Mouse (Mus musculus) heart, embryonic 13.5 days (tissue): ENCODE data around the gene Ces1d. TPM values are rescaled to one million over a fixed set of nuclear protein-coding genes. Genes with fewer than 3 reads are reported as not detected.
"Not testable (repeated sequence)": the region's sequence is repeated elsewhere in the genome, so short reads cannot be mapped to it uniquely, and the experiment has no call there.

Source experiments
- ATAC-seq: fragments of 200-750 bp; cut with Nextera tagmentation; 2 replicates; pipeline ENCODE4 v1.8.0; 2017; ENCODE audit warnings: moderate TSS enrichment; ENCODE audit not compliant: insufficient number of reproducible peaks, low FRiP score, low TSS enrichment; ENCODE audit errors: extremely low read depth
- H3K27ac ChIP-seq: fragments of 300-500 bp; sonication (generic); replicated peaks from 2 replicates; pipeline ENCODE4 v1.5.1; 2015; ENCODE audit warnings: moderate library complexity, mild to moderate bottlenecking, inconsistent platforms
- H3K27me3 ChIP-seq: fragments of 300-500 bp; sonication (generic); replicated peaks from 2 replicates; pipeline ENCODE4 v1.6.1; 2015; ENCODE audit warnings: mild to moderate bottlenecking, inconsistent platforms
- H3K36me3 ChIP-seq: fragments of 300-500 bp; sonication (generic); 2 replicates; pipeline ENCODE4 v1.6.1; 2015; ENCODE audit warnings: mild to moderate bottlenecking, inconsistent platforms
- H3K4me1 ChIP-seq: fragments of 300-500 bp; sonication (generic); 2 replicates; pipeline ENCODE4 v1.6.1; 2015; ENCODE audit warnings: inconsistent platforms
- H3K4me2 ChIP-seq: fragments of 300-500 bp; sonication (generic); 2 replicates; pipeline ENCODE4 v1.6.1; 2015; ENCODE audit warnings: inconsistent platforms, mild to moderate bottlenecking, moderate library complexity
- H3K4me3 ChIP-seq: fragments of 300-500 bp; sonication (generic); 2 replicates; pipeline ENCODE4 v1.5.1; 2015; ENCODE audit warnings: moderate library complexity, mild to moderate bottlenecking, inconsistent platforms
- H3K9ac ChIP-seq: fragments of 300-500 bp; sonication (generic); 2 replicates; pipeline ENCODE4 v1.6.1; 2015; ENCODE audit warnings: inconsistent platforms, mild to moderate bottlenecking, moderate library complexity
- H3K9me3 ChIP-seq: fragments of 300-500 bp; sonication (generic); 2 replicates; pipeline ENCODE4 v1.6.1; 2016; ENCODE audit warnings: inconsistent platforms
- WGBS: fragments of 180-500 bp; shearing (Covaris S2); methylation state at CpG from one replicate; pipeline ENCODE4 v1.1.7; 2015; ENCODE audit warnings: mixed read lengths; 5-methylcytosine and 5-hydroxymethylcytosine counted together
- polyA plus RNA-seq: library from polyadenylated mRNA; unstranded; fragments of >200 nt; fragmentation: Nextera tagmentation; extraction: Ambion mirVana; gene quantifications from 2 replicates; pipeline ENCODE4 v1.2.1, GENCODE M21; 2015

Ces1d gene
- polyA plus RNA-seq, result 0.78 and 1.6 TPM in 2 replicates

DNA sequence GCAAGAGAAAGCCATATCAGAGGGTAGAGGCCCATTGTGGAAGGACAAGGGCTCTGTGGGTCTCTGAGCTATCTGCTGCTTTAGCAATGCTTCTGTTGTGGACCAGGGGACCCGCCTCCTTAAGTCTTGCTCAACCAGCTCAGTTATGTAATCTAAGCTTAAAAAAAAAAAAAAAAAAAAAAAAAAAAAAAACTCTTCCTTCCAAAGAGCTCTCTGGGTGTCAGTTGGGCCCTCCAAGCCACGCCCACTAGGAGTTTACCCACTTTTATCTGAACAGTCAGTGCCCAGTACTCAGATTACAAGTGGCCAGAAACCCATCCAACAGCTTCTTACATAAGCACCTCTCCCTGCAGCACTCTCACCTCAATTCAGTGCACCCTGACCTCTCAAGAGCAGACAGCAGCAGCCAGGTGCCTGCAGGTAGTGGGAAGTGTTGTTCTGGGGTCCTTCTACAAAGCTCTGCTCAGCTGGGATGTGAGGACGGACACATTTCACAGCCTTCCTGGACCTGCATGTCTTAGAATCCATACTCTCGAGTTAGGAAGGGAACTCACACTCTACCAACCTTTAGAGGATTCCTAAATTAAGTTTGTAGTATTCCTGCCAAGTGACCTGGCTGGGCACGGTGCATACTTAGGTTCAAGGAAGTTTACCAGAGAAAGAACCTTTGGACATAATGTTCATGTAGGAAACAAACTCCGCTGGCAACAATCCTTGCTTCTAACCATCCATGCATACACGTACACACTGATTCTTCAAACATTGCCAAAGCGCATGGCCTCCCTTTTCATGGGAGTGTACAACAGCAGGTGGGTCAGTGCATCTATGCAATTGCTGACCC is at the start of gene Ces1d:
Ces1d (minus strand) TSS at position 154 of the 841 bp plus-strand sequence.
- no peak within 1 kb of the TSS for H3K27ac ChIP-seq
- no peak within 1 kb of the TSS for H3K9ac ChIP-seq
- no peaks in the 10 kb centered on the region for H3K4me1 ChIP-seq
- no peaks in the 10 kb centered on the region for H3K36me3 ChIP-seq
- no peaks in the 10 kb centered on the region for H3K27me3 ChIP-seq
- no peaks in the 10 kb centered on the region for H3K9me3 ChIP-seq
- 74% methylated on average over 8 of the region's 8 CpGs for WGBS
- no peak within 1 kb of the TSS for H3K4me3 ChIP-seq
- H3K4me2 ChIP-seq, result no peak within 1 kb of the TSS
- no peak for ATAC-seq

- Histone ChIP-seq H3K27ac (no peak overlapping the region), H3K4me3 (no peak overlapping the region), H3K36me3 (no peaks in the 10 kb centered on the region), H3K27me3 (no peaks in the 10 kb centered on the region), H3K9ac (no peak overlapping the region), H3K9me3 (no peaks in the 10 kb centered on the region), H3K4me1 (no peaks in the 10 kb centered on the region), H3K4me2 (no peak overlapping the region)
- ATAC-seq, result no peak
- WGBS, result 64% methylated on average over 2 of the region's 2 CpGs
These were observed 48.4 kb upstream of the Ces1d start for GRCm38 (mm10) chr8:93246057-93246456.

GRCm38 (mm10) chr8:93239884-93240283 is 42.2 kb upstream of the Ces1d start:
- no peak overlapping the region for H3K9ac ChIP-seq
- H3K4me1 ChIP-seq, result no peaks in the 10 kb centered on the region
- no peaks in the 10 kb centered on the region for H3K27me3 ChIP-seq
- H3K4me3 ChIP-seq, result no peak overlapping the region
- no peaks in the 10 kb centered on the region; the same call in 1 of the 2 replicates for H3K9me3 ChIP-seq
- H3K36me3 ChIP-seq, result no peaks in the 10 kb centered on the region
- H3K27ac ChIP-seq, result no peak overlapping the region
- H3K4me2 ChIP-seq, result no peak overlapping the region
- ATAC-seq, result no peak

DNA sequence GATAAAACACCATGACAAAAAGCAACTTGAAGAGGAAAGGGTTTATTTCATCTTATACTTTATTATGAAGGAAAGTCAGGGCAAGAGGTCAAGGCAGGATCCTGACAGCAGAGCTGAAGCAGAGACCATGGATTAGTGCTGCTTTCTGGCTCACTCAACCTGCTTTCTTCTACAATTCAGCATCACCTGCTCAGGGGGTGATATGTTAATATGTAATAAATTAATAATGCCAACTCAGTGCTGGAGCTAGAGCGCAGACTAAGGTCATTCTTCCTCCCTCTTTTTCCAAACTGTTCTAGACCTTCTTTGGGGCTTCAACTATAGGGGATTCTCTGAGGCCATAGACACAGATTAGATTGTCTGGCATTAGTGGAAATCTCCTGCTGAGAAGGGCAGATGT is 38.0 kb upstream of the Ces1d start:
- H3K27me3 ChIP-seq, result no peaks in the 10 kb centered on the region
- no peak overlapping the region for H3K4me3 ChIP-seq
- no peak for ATAC-seq
- no peaks in the 10 kb centered on the region; the same call in 1 of the 2 replicates for H3K9me3 ChIP-seq
- H3K36me3 ChIP-seq, result no peaks in the 10 kb centered on the region
- H3K4me1 ChIP-seq, result no peaks in the 10 kb centered on the region
- no peak overlapping the region for H3K27ac ChIP-seq
- 80% methylated on average over 1 of the region's 1 CpGs for WGBS
- no peak overlapping the region for H3K4me2 ChIP-seq
- no peak overlapping the region for H3K9ac ChIP-seq

GRCm38 (mm10) chr8:93234706-93235105 is 37.1 kb upstream of the Ces1d start:
- ATAC-seq, result no peak
- Histone ChIP-seq H3K4me1 (no peaks in the 10 kb centered on the region), H3K9me3 (no peaks in the 10 kb centered on the region), H3K4me2 (no peak overlapping the region), H3K27me3 (no peaks in the 10 kb centered on the region), H3K27ac (no peak overlapping the region), H3K36me3 (no peaks in the 10 kb centered on the region), H3K4me3 (no peak overlapping the region), H3K9ac (no peak overlapping the region)
- 75% methylated on average over 1 of the region's 1 CpGs for WGBS

- H3K27ac ChIP-seq, result no peak overlapping the region
- ATAC-seq, result no peak
- H3K36me3 ChIP-seq, result no peaks in the 10 kb centered on the region
- no peaks in the 10 kb centered on the region for H3K9me3 ChIP-seq
- no peak overlapping the region for H3K9ac ChIP-seq
- WGBS, result 77% methylated on average over 6 of the region's 6 CpGs
- no peaks in the 10 kb centered on the region for H3K27me3 ChIP-seq
- no peaks in the 10 kb centered on the region for H3K4me1 ChIP-seq
- H3K4me2 ChIP-seq, result no peak overlapping the region
- no peak overlapping the region for H3K4me3 ChIP-seq
These were observed 36.4 kb upstream of the Ces1d start for GRCm38 (mm10) chr8:93234068-93234467.

GRCm38 (mm10) chr8:93229446-93229845 is 31.8 kb upstream of the Ces1d start, which contains the start of gene Ces1e:
Ces1e (minus strand) TSS chr8:93229619.
- no peaks in the 10 kb centered on the region for H3K9me3 ChIP-seq
- no peaks in the 10 kb centered on the region for H3K4me1 ChIP-seq
- no peak within 1 kb of the TSS for H3K4me2 ChIP-seq
- no peak within 1 kb of the TSS for H3K9ac ChIP-seq
- H3K27ac ChIP-seq, result no peak within 1 kb of the TSS
- no peak for ATAC-seq
- no peak within 1 kb of the TSS for H3K4me3 ChIP-seq
- no peaks in the 10 kb centered on the region for H3K36me3 ChIP-seq
- no peaks in the 10 kb centered on the region for H3K27me3 ChIP-seq

GRCm38 (mm10) chr8:93228673-93229370 is 31.2 kb upstream of the Ces1d start:
- no peak overlapping the region for H3K27ac ChIP-seq
- H3K27me3 ChIP-seq, result no peaks in the 10 kb centered on the region
- 56% methylated on average over 11 of the region's 11 CpGs for WGBS
- no peak overlapping the region for H3K9ac ChIP-seq
- H3K9me3 ChIP-seq, result no peaks in the 10 kb centered on the region
- H3K4me2 ChIP-seq, result no peak overlapping the region
- no peak overlapping the region for H3K4me3 ChIP-seq
- no peaks in the 10 kb centered on the region for H3K36me3 ChIP-seq
- ATAC-seq, result no peak
- no peaks in the 10 kb centered on the region for H3K4me1 ChIP-seq

DNA sequence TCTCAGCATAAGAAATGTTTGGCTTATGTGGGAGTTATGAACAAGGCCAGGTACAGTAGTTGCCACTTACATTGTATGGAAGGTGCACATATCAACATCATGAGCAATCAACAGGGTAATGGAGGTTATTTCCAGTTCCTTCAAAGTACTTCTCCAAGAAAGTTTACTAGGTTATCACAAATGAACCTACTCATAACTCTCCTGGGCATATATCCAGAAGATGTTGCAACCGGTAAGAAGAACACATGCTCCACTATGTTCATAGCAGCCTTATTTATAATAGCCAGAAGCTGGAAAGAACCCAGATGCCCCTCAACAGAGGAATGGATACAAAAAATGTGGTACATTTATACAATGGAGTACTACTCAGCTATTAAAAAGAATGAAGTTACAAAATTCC is 28.8 kb upstream of the Ces1d start:
- H3K36me3 ChIP-seq, H3K27ac ChIP-seq, H3K4me1 ChIP-seq, H3K4me3 ChIP-seq, H3K4me2 ChIP-seq, H3K27me3 ChIP-seq, H3K9ac ChIP-seq, ATAC-seq, H3K9me3 ChIP-seq: not testable (repeated sequence)
- WGBS, result 88% methylated on average over 1 of the region's 1 CpGs

- Histone ChIP-seq H3K4me1 (peaks cover 30% of the 10 kb centered on the region), H3K27me3 (no peaks in the 10 kb centered on the region), H3K36me3 (no peaks in the 10 kb centered on the region), H3K4me2 (no peak overlapping the region), H3K27ac (no peak overlapping the region), H3K4me3 (no peak overlapping the region), H3K9me3 (no peaks in the 10 kb centered on the region), H3K9ac (no peak overlapping the region)
- no peak for ATAC-seq
- WGBS, result 65% methylated on average over 3 of the region's 3 CpGs
These were observed 24.3 kb upstream of the Ces1d start for GRCm38 (mm10) chr8:93221896-93222295.

GRCm38 (mm10) chr8:93217867-93218266 is 20.2 kb upstream of the Ces1d start:
- WGBS, result 47% methylated on average over 4 of the region's 4 CpGs
- Histone ChIP-seq H3K27me3 (no peaks in the 10 kb centered on the region), H3K27ac (peak overlapping the region; percentile 85), H3K4me1 (peaks cover 30% of the 10 kb centered on the region), H3K4me2 (peak overlapping the region; percentile 20; the same call in 1 of the 2 replicates), H3K36me3 (no peaks in the 10 kb centered on the region), H3K9ac (no peak overlapping the region), H3K4me3 (no peak overlapping the region), H3K9me3 (no peaks in the 10 kb centered on the region)
- ATAC-seq, result no peak
